Mouse (Mus musculus) activated CD4-positive, CD25-positive, alpha-beta regulatory T cell, adult 4 months (primary cell): ENCODE results near the gene Dock1. TPM values are rescaled to one million over a fixed set of nuclear protein-coding genes. Genes with fewer than 3 reads are reported as not detected.

Experiments used
- ATAC-seq: one replicate; pipeline ENCODE4 v1.8.0; 2017
- polyA plus RNA-seq, 2 experiments: library from polyadenylated mRNA; unstranded; fragments of 100-300 nt; shearing (Covaris generic); gene quantifications; one replicate each; pipeline ENCODE4 v1.2.1; 2017

The Dock1 gene
- polyA plus RNA-seq, 2 experiments from 2014 or later, result 0.09 TPM; not detected in 1

GRCm38 (mm10) chr7:134842751-134843150 is 172.3 kb downstream of the Dock1 start:
- no peak for ATAC-seq

GRCm38 (mm10) chr7:134862000-134862399 is 191.5 kb downstream of the Dock1 start:
- ATAC-seq, result no peak

- ATAC-seq, result no peak
These were observed 193.7 kb downstream of the Dock1 start for GRCm38 (mm10) chr7:134864175-134864574.

GRCm38 (mm10) chr7:134872511-134872910 is 202.1 kb downstream of the Dock1 start:
- no peak for ATAC-seq

GRCm38 (mm10) chr7:134872981-134873380 is 202.5 kb downstream of the Dock1 start:
- ATAC-seq, result no peak

GRCm38 (mm10) chr7:134878985-134879384 is 208.5 kb downstream of the Dock1 start:
- ATAC-seq, result no peak

GRCm38 (mm10) chr7:134880431-134880830 is 210.0 kb downstream of the Dock1 start:
- no peak for ATAC-seq

GRCm38 (mm10) chr7:134883516-134883915 is 213.1 kb downstream of the Dock1 start:
- ATAC-seq, result no peak

- ATAC-seq, result no peak
These were observed 222.0 kb downstream of the Dock1 start for GRCm38 (mm10) chr7:134892449-134892871.

- ATAC-seq, result no peak
These were observed 222.5 kb downstream of the Dock1 start for GRCm38 (mm10) chr7:134892972-134893371.

GRCm38 (mm10) chr7:134894604-134895003 is 224.2 kb downstream of the Dock1 start:
- no peak for ATAC-seq

GRCm38 (mm10) chr7:134899462-134899861 is 229.0 kb downstream of the Dock1 start:
- no peak for ATAC-seq

GRCm38 (mm10) chr7:134901992-134902391 is 231.5 kb downstream of the Dock1 start:
- no peak for ATAC-seq

- no peak for ATAC-seq
These were observed 261.4 kb downstream of the Dock1 start for GRCm38 (mm10) chr7:134931886-134932285.

GRCm38 (mm10) chr7:134937471-134937926 is 267.0 kb downstream of the Dock1 start:
- no peak for ATAC-seq

- no peak for ATAC-seq
These were observed 267.6 kb downstream of the Dock1 start, which contains the start of gene Fam196a for GRCm38 (mm10) chr7:134937927-134938609. TSS of gene Fam196a (minus strand) at chr7:134938430.

GRCm38 (mm10) chr7:134941891-134942290 is 271.4 kb downstream of the Dock1 start:
- no peak for ATAC-seq

- no peak for ATAC-seq
These were observed 272.6 kb downstream of the Dock1 start for GRCm38 (mm10) chr7:134943063-134943462.

GRCm38 (mm10) chr7:134943701-134944100 is 273.2 kb downstream of the Dock1 start:
- ATAC-seq, result no peak

GRCm38 (mm10) chr7:134945925-134946716 is 275.7 kb downstream of the Dock1 start:
- no peak for ATAC-seq

GRCm38 (mm10) chr7:134959086-134959485 is 288.6 kb downstream of the Dock1 start:
- ATAC-seq, result no peak

- no peak for ATAC-seq
These were observed 290.4 kb downstream of the Dock1 start for GRCm38 (mm10) chr7:134960871-134961270.

- no peak for ATAC-seq
These were observed 291.2 kb downstream of the Dock1 start for GRCm38 (mm10) chr7:134961608-134962007.

GRCm38 (mm10) chr7:134990244-134990643 is 319.8 kb downstream of the Dock1 start:
- no peak for ATAC-seq
